Mouse (Mus musculus) kidney, adult 9 months (tissue): ENCODE measurements at regions not wholly inside any gene's neighbourhood (a gene's known extent, or its start where the extent isn't known, plus 50 kb on each side); places are given as distances from the start of the nearest gene placed in this dataset.

Source experiments
- DNase-seq: peaks from one replicate; pipeline ENCODE4 v3.0.0; 2022

DNA sequence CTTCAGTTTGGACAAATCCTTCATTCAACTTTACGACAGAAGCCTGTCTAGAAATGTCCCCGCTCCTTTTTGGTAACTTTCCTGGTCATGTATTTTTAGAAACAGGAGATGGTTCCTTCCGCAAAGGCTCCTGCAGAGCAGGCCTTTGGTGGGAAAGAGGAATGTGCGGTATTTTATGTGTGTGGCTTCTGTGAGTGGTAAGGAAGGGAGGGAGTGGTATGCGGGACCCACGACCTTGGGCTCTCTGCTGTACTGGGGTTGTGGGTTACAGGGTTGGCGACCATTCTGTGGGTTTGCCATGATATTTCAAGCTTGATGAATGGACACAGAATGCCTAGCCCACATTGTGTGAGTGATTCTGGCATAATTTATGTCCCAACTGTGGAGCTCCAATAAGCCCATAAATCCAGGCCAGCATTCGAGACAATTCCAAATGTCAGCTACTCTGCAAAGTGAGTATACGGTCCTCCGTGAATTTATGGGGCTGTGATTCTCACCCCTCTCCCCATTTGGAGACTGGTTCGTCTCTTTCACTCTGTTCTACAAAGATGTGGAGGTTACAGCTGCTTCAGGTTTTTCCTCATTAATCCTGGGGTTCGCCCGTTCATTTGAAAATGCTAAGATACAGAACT is 109.3 kb upstream of the Rxfp2 start:
- DNase-seq: peak; percentile 40

DNA sequence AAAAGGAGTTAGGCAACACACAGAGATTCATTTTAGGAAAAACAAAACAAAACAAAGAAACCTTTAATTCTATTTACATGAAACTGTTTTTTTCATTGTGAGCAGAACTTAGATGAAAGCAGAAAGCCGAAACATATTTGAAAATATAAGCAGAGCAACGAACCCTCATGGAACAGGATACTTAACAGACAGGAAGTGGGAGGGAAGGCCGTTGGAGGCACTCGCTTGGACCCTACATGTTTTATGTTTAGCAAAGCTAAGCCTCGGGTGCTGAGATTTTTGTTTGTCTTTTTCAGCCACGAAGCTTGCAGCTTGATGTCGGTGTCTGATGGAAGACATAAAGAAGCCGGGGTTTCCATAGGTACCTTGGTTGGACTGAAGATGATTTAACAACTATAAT is 108.5 kb upstream of the Rxfp2 start:
- DNase-seq: no peak

DNA sequence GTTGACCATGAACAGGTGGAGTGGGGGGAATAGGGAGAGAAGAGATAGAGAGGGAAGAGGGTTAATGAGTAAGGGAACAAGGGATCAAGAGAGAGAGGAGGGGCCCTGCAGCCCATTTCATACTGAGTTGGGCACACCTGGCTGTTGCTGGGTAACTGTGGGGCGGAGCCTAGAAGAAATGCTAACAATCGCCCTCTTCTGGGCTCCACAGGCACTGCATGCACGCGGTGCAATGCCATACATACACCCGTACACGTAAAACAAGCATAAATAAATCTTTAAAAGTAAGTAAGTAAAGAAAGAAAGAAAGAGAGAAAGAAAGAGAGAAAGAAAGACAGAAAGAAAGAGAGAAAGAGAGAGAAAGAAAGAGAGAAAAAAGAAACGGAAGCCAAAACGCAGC is 106.5 kb upstream of the Rxfp2 start:
- DNase-seq: no peak

DNA sequence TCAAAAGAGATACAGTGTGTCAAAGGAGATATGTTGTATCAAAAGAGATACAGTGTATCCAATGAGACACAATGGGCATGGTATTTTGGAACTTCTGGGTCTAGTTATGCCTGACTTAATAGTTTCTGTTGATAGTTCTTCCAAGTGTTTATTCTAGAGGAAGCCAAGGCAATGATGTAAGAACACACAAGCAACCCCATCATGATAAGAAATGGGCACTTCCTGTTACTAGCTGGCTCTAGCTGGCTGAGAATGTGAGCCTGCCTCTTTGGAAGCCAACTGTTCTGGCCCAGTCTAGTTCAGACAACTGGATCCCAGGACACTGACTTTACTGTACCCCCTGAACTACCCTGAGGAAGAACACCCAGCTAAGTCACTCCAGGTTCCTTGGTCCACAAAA is 102.7 kb upstream of the Rxfp2 start:
- no peak for DNase-seq

DNA sequence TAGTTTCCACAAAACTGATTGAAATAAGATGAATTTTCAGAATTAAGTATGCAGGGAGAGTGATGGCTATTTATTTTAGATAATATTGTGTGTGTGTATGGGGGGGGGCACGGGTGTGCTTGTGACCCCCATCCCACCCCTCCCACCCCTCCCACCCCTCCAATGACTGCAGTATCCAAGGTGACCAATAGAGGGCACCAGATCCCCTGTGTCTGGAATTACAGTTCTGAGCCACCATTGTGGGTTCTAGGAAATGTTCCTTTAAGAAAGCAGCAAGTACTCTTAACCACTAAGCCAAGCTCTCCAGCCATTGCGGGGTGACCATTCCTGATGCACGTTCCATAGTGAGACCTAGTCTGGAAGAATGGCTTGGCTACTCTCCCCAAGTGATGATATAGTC is 101.1 kb upstream of the Rxfp2 start:
- DNase-seq: no peak

DNA sequence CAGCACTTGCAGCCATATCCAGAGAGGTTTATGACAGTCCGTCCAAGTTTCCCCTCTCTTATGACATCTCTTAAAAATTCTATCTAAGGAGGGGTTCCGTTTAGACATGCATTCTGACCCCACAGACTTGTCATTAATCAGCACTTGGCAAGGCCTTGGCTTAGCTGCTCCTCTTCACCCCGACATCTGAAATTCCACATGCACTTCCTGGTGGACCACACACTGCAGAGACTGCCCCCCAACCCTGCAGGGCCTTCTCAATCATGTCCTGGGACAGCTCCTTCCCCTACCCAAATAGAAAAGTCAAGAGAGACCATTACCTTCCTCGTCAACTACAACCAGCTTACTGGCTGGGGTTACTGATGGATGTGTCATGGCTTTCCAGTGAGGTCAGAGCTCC is 99.4 kb upstream of the Rxfp2 start:
- no peak for DNase-seq

DNA sequence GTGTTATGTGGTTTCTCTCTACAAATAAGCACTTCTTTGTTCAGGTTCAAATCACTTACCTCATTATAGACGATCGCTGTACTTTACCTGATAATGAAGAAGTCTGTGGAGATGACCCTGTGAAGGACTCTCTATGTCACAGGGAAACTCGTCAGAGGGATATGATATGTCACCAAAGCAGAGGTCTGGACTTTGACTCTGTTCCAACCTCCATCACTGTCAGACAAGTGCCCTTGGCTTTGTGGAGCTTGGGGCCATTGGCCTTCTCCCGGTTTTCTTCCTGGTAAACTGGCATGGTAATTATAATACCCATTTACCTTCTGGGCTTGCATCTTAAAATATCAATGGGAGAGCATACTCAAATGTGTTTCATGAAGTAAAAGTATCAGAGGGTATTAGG is 98.1 kb upstream of the Rxfp2 start:
- no peak for DNase-seq

DNA sequence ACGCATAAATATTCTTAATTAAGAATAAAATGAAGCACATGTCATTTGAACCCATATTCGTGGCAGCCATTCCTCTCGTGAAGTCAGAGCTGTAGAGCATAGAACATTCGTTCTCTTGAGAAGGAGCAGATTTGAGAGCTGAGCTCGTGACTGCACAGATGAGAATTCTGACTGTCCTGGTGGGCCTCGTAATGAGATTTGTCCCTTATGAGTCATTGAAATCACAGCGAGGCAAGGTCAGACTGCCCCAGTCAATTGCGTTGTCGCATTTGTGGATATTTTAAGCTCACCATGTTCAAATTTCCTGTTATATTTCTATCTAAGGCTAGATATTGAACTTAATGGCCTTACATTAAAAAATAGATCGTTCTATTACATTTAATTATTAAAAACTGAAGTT is 94.0 kb upstream of the Rxfp2 start:
- DNase-seq: no peak

DNA sequence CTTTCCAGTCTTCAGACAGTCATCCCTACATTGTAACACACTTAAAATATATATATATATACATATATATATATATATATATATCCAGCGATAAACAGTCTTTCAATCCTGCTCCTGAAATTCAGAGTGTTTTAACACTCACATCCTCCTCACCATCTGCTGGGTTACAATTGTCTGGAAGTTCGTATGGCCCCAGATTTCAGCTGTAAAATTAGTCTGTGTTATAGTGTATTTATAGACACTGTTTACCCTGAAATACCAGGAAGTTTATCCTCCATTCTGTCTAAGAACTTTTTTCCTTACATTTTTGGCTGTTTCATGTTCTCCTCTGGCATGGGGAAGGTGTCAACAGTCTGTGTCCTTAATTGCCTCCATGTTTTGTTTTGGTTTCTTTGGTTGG is 91.7 kb upstream of the Rxfp2 start:
- DNase-seq: no peak

DNA sequence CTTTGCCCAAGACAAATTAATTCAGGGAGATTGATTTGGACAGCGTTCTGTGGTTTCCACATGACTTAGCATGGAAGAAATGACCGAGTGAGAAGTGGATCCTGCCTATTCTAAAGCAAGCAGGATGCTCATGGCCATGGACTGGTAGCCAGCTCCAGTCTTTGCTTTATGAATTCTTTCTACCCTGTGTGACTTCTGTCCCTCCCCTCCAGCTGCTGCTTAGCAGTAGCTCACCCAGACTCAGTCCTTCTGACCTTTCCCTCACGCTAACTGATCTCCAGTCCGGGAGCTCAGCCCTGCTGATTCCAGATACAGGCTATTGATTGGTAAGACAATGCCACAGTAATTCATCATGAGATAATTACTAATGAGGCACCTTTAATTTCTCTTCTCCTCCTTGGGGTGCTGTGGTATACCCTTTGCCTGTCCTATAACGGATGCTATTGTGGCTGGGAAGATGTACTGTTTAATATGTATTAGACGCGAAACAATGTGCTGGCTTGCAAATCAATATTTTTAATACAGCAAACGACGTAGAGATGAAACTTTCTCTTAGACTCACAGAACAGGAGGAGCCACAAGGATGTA is 86.8 kb upstream of the Rxfp2 start:
- no peak for DNase-seq

DNA sequence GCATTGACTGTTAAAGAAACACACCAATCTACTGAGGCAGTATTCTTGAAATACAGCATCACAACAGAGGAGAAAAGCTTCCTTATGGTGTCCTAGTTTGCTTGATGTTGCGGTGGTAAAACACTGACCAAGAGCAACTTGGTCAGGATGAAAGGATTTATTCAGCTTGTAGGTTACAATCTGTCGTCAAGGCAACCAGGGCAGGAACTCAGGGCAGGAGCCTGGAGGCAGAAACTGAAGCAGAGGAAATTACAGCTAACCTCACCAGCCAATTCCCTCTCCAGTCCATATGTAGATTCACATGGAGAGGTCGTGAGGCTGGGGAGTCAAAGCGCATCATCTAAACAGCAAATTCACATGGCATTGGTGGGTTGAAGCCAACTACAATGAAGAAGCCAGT is 86.3 kb upstream of the Rxfp2 start:
- DNase-seq: no peak

DNA sequence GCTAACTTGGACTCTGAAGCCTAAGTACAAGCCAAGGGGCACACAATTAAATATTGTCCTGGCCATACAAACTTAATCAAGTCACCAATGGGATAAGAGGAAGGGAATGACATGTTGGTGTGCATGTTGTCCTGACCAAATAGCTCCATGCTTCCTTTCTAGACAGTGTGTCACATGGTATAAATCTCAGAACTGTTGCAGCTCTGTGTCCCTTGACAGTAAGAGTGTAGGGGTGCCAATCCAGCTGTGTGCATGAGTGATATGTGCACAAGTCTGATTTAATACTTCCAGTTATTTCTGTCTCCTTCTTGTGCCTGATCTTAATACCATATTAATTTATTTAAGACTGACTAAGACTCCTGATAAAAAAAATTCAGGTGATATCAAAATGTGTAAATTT is 72.8 kb upstream of the Rxfp2 start:
- no peak for DNase-seq

DNA sequence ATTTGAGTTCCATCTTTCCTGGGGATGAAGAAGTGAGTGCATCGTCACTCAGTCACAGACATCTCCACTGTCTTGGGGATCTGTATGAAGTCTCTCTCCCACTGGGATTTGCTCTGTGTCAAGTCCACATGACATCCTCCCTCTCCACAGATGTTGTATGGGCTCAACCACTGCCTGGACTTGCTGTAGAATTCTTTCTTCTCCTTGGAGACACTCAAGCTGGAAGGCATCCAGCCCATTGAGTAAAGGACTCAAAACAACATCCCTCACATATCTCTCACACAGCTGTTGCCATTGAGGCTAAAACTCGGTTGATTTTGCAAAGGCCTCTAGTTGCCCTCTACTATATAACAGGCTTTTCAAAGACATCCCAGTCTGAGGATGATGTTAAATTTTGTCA is 71.0 kb upstream of the Rxfp2 start:
- no peak for DNase-seq

DNA sequence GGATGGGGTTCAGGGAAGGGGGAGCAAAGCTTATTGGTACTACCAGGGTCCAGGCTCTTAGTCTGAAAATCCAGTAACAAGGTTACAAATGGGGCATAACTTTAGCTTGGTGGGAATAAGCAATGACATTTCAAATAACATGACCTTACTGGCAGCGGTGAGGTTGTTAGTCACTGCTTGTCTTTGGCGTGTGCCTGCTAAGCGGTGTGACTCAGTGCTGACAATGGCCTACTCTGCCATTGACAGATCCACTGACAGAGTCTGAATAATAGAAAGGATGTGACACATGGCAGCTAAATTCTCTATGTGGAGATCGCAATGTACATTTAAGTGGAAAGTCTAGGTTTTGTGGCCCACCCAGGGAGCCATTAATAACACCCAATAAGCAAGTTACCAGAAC is 61.5 kb upstream of the Rxfp2 start:
- DNase-seq: no peak

DNA sequence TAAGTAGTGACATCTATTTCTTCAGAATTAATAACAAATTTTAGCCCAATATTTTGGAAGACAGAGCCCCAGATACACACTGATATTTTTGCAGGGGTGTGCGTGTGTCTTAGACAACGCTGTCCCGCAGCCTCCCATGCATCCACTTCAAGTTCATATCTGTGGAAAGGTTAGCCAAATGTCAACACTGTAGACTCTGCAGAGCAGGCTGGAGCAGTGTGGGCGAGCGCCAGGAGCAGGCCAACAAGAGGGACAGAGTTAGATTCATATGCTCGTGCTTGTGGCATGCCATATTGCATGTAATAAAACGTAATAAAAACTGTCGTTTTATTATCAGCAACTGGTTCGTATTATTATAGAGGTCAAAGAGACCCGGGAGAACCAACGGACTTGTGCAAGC is 57.3 kb upstream of the Rxfp2 start:
- no peak for DNase-seq

DNA sequence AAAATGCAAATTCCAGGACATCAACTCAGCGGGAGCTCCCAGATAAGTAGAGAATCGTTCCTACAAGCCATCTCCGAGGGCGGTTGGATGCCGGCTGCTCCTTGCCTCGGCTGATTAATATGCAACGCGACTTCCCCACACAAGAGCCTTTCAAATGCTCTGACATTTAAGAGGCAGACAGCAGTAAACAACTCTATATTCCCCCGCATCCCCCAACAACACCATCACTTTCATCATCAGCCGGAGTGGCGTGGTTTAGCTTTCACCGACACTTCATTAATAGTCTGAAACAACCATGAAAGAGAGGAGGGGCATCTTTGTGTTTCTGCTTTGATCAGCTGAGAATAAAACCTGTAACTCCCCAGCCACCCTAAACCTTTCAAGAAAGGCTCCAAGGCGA is 53.7 kb upstream of the Rxfp2 start:
- DNase-seq: no peak
